Mouse (Mus musculus) heart, embryonic 13.5 days (tissue): ENCODE data around the gene Itpripl1. TPM values are rescaled to one million over a fixed set of nuclear protein-coding genes. Genes with fewer than 3 reads are reported as not detected.

ENCODE experiments used
- polyA plus RNA-seq: library from polyadenylated mRNA; unstranded; fragments of >200 nt; fragmentation: Nextera tagmentation; extraction: Ambion mirVana; gene quantifications from 2 replicates; pipeline ENCODE4 v1.2.1, GENCODE M21; 2015

Gene Itpripl1
- polyA plus RNA-seq, 1 experiment from 2014 or later, result 11.6 TPM

Other genes with a start within 250 kb of the Itpripl1 start
- 27.4 and 30.0 TPM in 2 replicates for gene Sppl2a, start 210.2 kb downstream of the Itpripl1 start, polyA plus RNA-seq
- 7.6 and 8.2 TPM in 2 replicates for gene Ap4e1, start 134.7 kb downstream of the Itpripl1 start, polyA plus RNA-seq
- gene Blvra, start 72.8 kb downstream of the Itpripl1 start, polyA plus RNA-seq, result 38.1 and 39.7 TPM in 2 replicates
- 51.2 and 53.3 TPM in 2 replicates for gene Ncaph, start 9.5 kb downstream of the Itpripl1 start, polyA plus RNA-seq
- 1.1 and 1.4 TPM in 2 replicates for gene 1810024B03Rik, start 64.8 kb upstream of the Itpripl1 start, polyA plus RNA-seq
- 35.2 and 38.0 TPM in 2 replicates for gene Snrnp200, start 64.9 kb upstream of the Itpripl1 start, polyA plus RNA-seq
- 48.4 and 55.5 TPM in 2 replicates for gene Ciao1, start 104.4 kb upstream of the Itpripl1 start, polyA plus RNA-seq
- gene Tmem127, start 104.5 kb upstream of the Itpripl1 start, polyA plus RNA-seq, result 19.7 and 21.6 TPM in 2 replicates
- 92.0 and 94.0 TPM in 2 replicates for gene Stard7, start 126.8 kb upstream of the Itpripl1 start, polyA plus RNA-seq
- 13.5 and 15.9 TPM in 2 replicates for gene Dusp2, start 192.7 kb upstream of the Itpripl1 start, polyA plus RNA-seq
- not detected in 2 replicates for gene Astl, start 195.2 kb upstream of the Itpripl1 start, polyA plus RNA-seq
- gene Adra2b, start 219.8 kb upstream of the Itpripl1 start, polyA plus RNA-seq, result 1.6 and 1.8 TPM in 2 replicates